Mouse (Mus musculus) CH12F3 (cell line): ENCODE measurements around the gene Nphp4.

Experiments used
- in situ Hi-C: fragments of 300-500 bp; cut with MboI; formaldehyde crosslinking; loops from 2 replicates; pipeline ENCODE4 v1.14.3; 2020; ENCODE audit warnings: low sequenced_read_pairs

Gene Nphp4

GRCm38 (mm10) chr4:152477466-152478223 lies 1.1 kb downstream of the Nphp4 start, which contains the start of gene Kcnab2:
Gene Kcnab2, minus strand, starts transcription at chr4:152477871.
- in situ Hi-C loops: no loop called here

- in situ Hi-C loops: no loop called here
Measured at GRCm38 (mm10) chr4:152478224-152478567, 1.7 kb downstream of the Nphp4 start.

- in situ Hi-C loops: no loop called here
Measured at GRCm38 (mm10) chr4:152480426-152480825, 3.9 kb downstream of the Nphp4 start.

- in situ Hi-C loops: no loop called here
Measured at GRCm38 (mm10) chr4:152488046-152488445, 11.5 kb downstream of the Nphp4 start.

- in situ Hi-C loops: no loop called here
Measured at GRCm38 (mm10) chr4:152490311-152490710, 13.8 kb downstream of the Nphp4 start.

- in situ Hi-C loops: no loop called here
Measured at GRCm38 (mm10) chr4:152491250-152491899, 14.9 kb downstream of the Nphp4 start.

- in situ Hi-C loops: no loop called here
Measured at GRCm38 (mm10) chr4:152494360-152494879, 17.9 kb downstream of the Nphp4 start.

GRCm38 (mm10) chr4:152512221-152512925 lies 35.9 kb downstream of the Nphp4 start:
- in situ Hi-C loops: no loop called here

- in situ Hi-C loops: no loop called here
Measured at GRCm38 (mm10) chr4:152514884-152515283, 38.4 kb downstream of the Nphp4 start.

- in situ Hi-C loops: no loop called here
Measured at GRCm38 (mm10) chr4:152519106-152519505, 42.6 kb downstream of the Nphp4 start.

GRCm38 (mm10) chr4:152520083-152520482 lies 43.6 kb downstream of the Nphp4 start:
- in situ Hi-C loops: no loop called here

GRCm38 (mm10) chr4:152532872-152533271 lies 56.4 kb downstream of the Nphp4 start:
- in situ Hi-C loops: no loop called here

GRCm38 (mm10) chr4:152539756-152540155 lies 63.2 kb downstream of the Nphp4 start:
- in situ Hi-C loops: loop anchor here (10.0 kb wide), 1 partner anchor 1405 kb away; no protein-coding TSS in a partner anchor

GRCm38 (mm10) chr4:152541172-152541571 lies 64.7 kb downstream of the Nphp4 start:
- in situ Hi-C loops: loop anchor here (10.0 kb wide), 1 partner anchor 1404 kb away; no protein-coding TSS in a partner anchor

- in situ Hi-C loops: loop anchor here (10.0 kb wide), 1 partner anchor 1402 kb away; no protein-coding TSS in a partner anchor
Measured at GRCm38 (mm10) chr4:152542447-152542846, 65.9 kb downstream of the Nphp4 start.

- in situ Hi-C loops: loop anchor here (10.0 kb wide), 1 partner anchor 1398 kb away; no protein-coding TSS in a partner anchor
Measured at GRCm38 (mm10) chr4:152546481-152546880, 70.0 kb downstream of the Nphp4 start.

GRCm38 (mm10) chr4:152547886-152548663 lies 71.6 kb downstream of the Nphp4 start:
- in situ Hi-C loops: loop anchor here (10.0 kb wide), 1 partner anchor 1397 kb away; no protein-coding TSS in a partner anchor

- in situ Hi-C loops: loop anchor here (10.0 kb wide), 1 partner anchor 1395 kb away; no protein-coding TSS in a partner anchor
Measured at GRCm38 (mm10) chr4:152549507-152550202, 73.1 kb downstream of the Nphp4 start.

GRCm38 (mm10) chr4:152550203-152550549 lies 73.7 kb downstream of the Nphp4 start:
- in situ Hi-C loops: no loop called here
